Mouse (Mus musculus) yolk sac, embryonic 10.5 days (tissue): Measurements from ENCODE around the gene Osgepl1.
"Not testable (repeated sequence)": the region's sequence is repeated elsewhere in the genome, so short reads cannot be mapped to it uniquely, and the experiment has no call there.

Source experiments
- DNase-seq: peaks from one replicate; pipeline ENCODE4 v3.0.0-alpha.2; 2017; ENCODE audit warnings: low spot score

Gene Osgepl1

GRCm38 (mm10) chr1:53312989-53313967, at the start of gene Osgepl1:
Gene Osgepl1 (plus strand): TSS chr1:53313624.
- DNase-seq = peak; percentile 84

GRCm38 (mm10) chr1:53264958-53265612, 48.3 kb upstream of the Osgepl1 start:
- not testable (repeated sequence) for DNase-seq

DNA sequence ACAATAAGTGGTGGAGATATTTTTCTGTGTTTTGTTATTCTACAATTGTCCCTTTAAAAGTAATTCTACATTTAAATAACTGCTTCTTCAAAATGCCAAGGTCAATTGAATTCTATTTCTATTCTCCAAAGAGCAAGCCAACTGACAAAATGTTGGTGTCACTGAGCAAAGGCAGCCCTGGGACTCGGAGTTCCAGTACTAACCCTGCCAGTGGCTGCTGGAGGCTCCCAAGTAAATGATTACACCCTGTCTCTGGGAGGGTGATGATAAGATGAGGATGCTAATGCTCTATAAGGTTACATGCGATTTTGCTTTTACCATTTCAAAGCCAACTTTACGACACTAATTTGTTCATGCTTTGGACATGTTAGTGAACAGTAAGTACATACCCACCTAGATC, 43.5 kb upstream of the Osgepl1 start:
- DNase-seq = no peak

GRCm38 (mm10) chr1:53272646-53273045, 40.8 kb upstream of the Osgepl1 start:
- DNase-seq = no peak

GRCm38 (mm10) chr1:53291197-53291596, 22.2 kb upstream of the Osgepl1 start:
- no peak for DNase-seq

GRCm38 (mm10) chr1:53296581-53297383, 16.6 kb upstream of the Osgepl1 start, which contains the start of the genes Pms1, Ormdl1 and Gm28778:
Gene Pms1 (minus strand): TSS chr1:53297018.
Gene Ormdl1 (plus strand): TSS chr1:53297095.
Gene Gm28778 (plus strand): TSS chr1:53297111.
- peak; percentile 92 for DNase-seq

DNA sequence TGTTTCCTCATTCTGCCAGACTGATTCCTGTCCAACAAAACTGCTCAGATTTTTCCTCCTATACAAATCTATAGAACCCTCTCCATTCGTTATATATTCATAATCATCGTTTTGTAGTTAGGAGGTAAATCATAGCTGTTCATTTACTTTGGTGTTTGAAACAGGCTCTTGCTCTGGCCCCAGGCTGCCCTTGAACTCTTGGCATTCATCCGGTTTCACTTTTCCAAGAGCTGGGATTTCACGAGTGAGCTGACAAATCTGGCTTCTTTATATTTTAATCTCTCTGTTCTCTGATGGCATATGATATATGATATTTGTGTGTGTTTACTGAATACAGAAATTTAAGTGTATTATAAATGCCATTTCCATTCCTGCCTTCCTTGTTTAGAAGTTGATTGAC, 12.9 kb upstream of the Osgepl1 start:
- no peak for DNase-seq

GRCm38 (mm10) chr1:53321662-53322344, 8.4 kb downstream of the Osgepl1 start:
- DNase-seq = no peak

GRCm38 (mm10) chr1:53323254-53323653, 9.8 kb downstream of the Osgepl1 start:
- no peak for DNase-seq

- DNase-seq = no peak
Observed at GRCm38 (mm10) chr1:53324277-53324676, 10.9 kb downstream of the Osgepl1 start.

GRCm38 (mm10) chr1:53324827-53325494, 11.5 kb downstream of the Osgepl1 start:
- no peak for DNase-seq

DNA sequence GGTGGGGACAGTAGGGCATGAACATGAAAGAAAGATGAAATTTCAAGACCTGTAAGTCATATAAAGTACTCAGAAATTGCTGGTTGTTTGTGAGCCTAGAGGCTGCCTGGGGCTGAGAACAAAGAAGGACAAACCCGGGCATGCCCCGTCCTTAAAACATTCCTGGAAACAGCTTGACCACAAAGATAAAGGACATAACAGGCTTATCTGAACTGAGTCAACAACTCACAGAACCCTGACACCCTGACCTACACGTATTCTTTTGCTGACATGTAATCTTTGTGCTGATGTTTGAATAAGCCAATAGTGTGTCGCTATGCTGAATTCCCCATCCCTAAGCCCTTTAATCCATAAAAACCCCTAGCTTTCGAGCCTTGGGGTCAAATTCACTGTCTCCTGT, 20.1 kb downstream of the Osgepl1 start:
- DNase-seq = not testable (repeated sequence)

- DNase-seq = no peak
Observed at GRCm38 (mm10) chr1:53335465-53335864, 22.0 kb downstream of the Osgepl1 start.

DNA sequence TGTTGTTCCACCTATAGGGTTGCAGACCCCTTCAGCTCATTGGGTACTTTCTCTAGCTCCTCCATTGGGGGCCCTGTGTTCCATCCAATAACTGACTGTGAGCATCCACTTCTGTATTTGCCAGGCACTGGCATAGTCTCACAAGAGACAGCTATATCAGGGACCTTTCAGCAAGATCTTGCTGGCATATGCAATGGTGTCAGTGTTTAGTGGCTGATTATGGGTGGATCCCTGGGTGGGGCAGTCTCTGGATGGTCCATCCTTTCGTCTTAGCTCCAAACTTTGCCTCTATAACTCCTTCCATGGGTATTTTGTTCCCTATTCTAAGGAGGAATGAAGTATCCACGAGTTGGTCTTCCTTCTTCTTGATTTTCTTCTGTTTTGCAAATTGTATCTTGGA, 24.0 kb downstream of the Osgepl1 start:
- DNase-seq = not testable (repeated sequence)

DNA sequence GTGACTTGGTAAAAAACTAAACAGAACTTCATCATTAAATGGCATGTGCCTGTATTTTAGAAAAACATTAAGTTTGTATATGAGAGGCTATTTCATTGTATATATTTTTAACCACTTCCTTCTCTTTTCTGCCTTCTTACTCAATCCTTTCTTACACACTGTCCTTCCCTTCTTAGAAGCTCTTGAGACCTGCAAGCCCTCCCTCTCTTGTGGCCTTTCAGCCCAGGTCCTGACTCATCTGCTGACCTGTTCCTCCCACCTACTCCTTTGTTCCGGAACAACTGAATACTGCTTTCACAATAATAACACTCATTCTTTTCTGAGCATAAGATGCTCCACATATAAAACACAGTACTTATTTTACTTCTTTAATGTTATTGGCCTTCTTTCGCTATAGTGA, 27.6 kb downstream of the Osgepl1 start:
- DNase-seq = no peak

DNA sequence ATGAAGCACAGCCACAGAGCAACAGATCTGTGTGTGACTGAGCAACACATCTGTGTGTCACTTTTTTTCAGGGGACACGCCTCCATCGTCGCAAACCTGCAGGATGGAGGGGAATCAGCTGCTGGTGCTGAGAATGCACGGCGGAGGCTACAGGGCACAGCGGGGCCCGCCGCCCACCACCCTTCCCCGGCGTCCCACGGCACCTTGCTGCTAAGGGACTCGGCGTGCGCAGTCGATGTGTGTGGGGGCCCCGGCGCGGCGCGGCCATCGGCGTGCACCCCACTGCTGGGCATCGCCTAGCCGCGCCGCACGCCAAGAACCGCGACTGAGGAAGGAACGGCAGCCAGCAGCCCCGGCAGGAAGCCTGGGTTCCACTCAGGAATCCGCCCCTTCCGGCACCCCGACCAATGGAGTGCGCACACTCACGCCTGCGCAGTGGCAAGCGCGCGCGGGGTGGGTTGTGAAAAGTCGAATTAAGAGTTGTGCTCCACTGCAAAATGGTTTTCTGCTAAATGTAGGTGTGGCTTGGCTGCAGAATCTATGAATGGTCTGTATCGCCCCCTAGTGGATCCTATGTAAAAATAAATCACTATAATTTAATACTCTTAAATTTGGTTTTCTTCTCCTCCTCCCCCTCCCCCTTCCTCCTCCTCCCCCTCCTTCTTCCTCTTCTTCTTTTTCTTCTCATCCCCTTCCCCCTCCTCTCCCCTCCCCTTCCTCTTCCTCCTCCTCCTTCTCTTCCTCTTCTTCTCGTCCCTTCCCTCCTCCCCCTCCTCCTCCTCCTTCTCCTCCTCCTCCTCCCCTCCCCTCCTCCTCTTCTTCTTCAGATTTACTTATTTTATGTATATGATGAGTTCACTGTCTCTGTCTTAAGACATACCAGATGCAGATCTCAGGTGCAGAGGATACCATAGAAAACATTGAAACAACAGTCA, 39.2 kb downstream of the Osgepl1 start, which contains the start of the genes Asdurf, Gm28551 and Asnsd1:
Gene Asdurf (minus strand): TSS at position 293 of the 935 bp plus-strand sequence.
Gene Gm28551 (minus strand): TSS at position 341 of the 935 bp plus-strand sequence.
Gene Asnsd1 (minus strand): TSS at position 426 of the 935 bp plus-strand sequence.
- DNase-seq = peak; percentile 93

- no peak for DNase-seq
Observed at GRCm38 (mm10) chr1:53358988-53359387, 45.6 kb downstream of the Osgepl1 start.
